Mouse (Mus musculus) myocyte (in vitro differentiated cells): ENCODE measurements at regions not wholly inside any gene's neighbourhood (a gene's known extent, or its start where the extent isn't known, plus 50 kb on each side); places are given as distances from the start of the nearest gene placed in this dataset.
A peak's percentile ranks its signal among the peaks of the same experiment; 100 is the strongest.

Source experiments
- H3K27me3 ChIP-seq: one replicate; pipeline ENCODE4 v1.6.1; 2011; ENCODE audit not compliant: control insufficient read depth, insufficient read depth, insufficient read length
- H3K36me3 ChIP-seq: one replicate; pipeline ENCODE4 v1.6.1; 2011; ENCODE audit not compliant: control insufficient read depth, insufficient read depth
- H3K4me2 ChIP-seq: one replicate; pipeline ENCODE4 v1.6.1; 2011; ENCODE audit warnings: low read depth, control low read depth
- H3K4me3 ChIP-seq: one replicate; pipeline ENCODE4 v1.5.1; 2011; ENCODE audit warnings: mild to moderate bottlenecking, control low read depth, moderate library complexity
- H3K79me2 ChIP-seq: one replicate; pipeline ENCODE4 v1.6.1; 2011; ENCODE audit not compliant: control insufficient read depth, insufficient read depth
- H3ac ChIP-seq: one replicate; pipeline ENCODE4 v1.6.1; 2011; ENCODE audit not compliant: control insufficient read depth, insufficient read length
- CEBPB ChIP-seq: IDR thresholded peaks from 2 replicates; pipeline ENCODE4 v1.6.1; 2011; ENCODE audit warnings: mild to moderate bottlenecking, moderate library complexity; ENCODE audit not compliant: poor library complexity, insufficient read depth, severe bottlenecking
- E2F4 ChIP-seq: IDR thresholded peaks from one replicate; pipeline ENCODE4 v1.6.1; 2011; ENCODE audit warnings: mild to moderate bottlenecking, control low read depth, moderate library complexity; ENCODE audit not compliant: insufficient read depth
- MAX ChIP-seq: IDR thresholded peaks from one replicate; pipeline ENCODE4 v1.6.1; 2011; ENCODE audit warnings: low read depth, mild to moderate bottlenecking, control low read depth
- MYOD1 ChIP-seq, 3 experiments: IDR thresholded peaks; one replicate each; pipeline ENCODE4 v1.6.1; 2011; ENCODE audit warnings: control low read depth in 2 of 3, low read depth in 2 of 3, mild to moderate bottlenecking in 2 of 3, moderate library complexity in 1 of 3; ENCODE audit not compliant: insufficient read length in 2 of 3, control insufficient read depth in 1 of 3
- MYOG ChIP-seq, 3 experiments: IDR thresholded peaks; one replicate each; pipeline ENCODE4 v1.6.1; 2011; ENCODE audit warnings: control low read depth in 2 of 3, low read depth in 2 of 3, mild to moderate bottlenecking in 2 of 3; ENCODE audit not compliant: insufficient read length in 2 of 3, control insufficient read depth in 1 of 3, insufficient read depth in 1 of 3
- POLR2A ChIP-seq: IDR thresholded peaks from one replicate; pipeline ENCODE4 v1.6.1; 2011; ENCODE audit warnings: low read depth, mild to moderate bottlenecking, control low read depth, moderate library complexity; ENCODE audit not compliant: insufficient read length
- POLR2AphosphoS2 ChIP-seq: IDR thresholded peaks from one replicate; pipeline ENCODE4 v1.6.1; 2011; ENCODE audit warnings: low read depth, control low read depth; ENCODE audit not compliant: insufficient read length
- REST ChIP-seq: IDR thresholded peaks from one replicate; pipeline ENCODE4 v1.6.1; 2011; ENCODE audit warnings: mild to moderate bottlenecking, control low read depth, moderate library complexity; ENCODE audit not compliant: insufficient read depth, insufficient read length
- SRF ChIP-seq: IDR thresholded peaks from one replicate; pipeline ENCODE4 v1.6.1; 2011; ENCODE audit warnings: low read depth; ENCODE audit not compliant: control insufficient read depth, insufficient read length
- TCF12 ChIP-seq: IDR thresholded peaks from one replicate; pipeline ENCODE4 v1.6.1; 2011; ENCODE audit warnings: mild to moderate bottlenecking, control low read depth; ENCODE audit not compliant: poor library complexity, insufficient read depth, severe bottlenecking
- TCF3 ChIP-seq: IDR thresholded peaks from one replicate; pipeline ENCODE4 v1.6.1; 2011; ENCODE audit warnings: low read depth, control low read depth; ENCODE audit not compliant: insufficient read length
- USF1 ChIP-seq: IDR thresholded peaks from one replicate; pipeline ENCODE4 v1.6.1; 2011; ENCODE audit warnings: low read depth, mild to moderate bottlenecking, control low read depth, moderate library complexity

- Histone ChIP-seq H3K27me3 (no peaks in the 10 kb centered on the region), H3K4me3 (no peak overlapping the region), H3K79me2 (no peaks in the 10 kb centered on the region), H3ac (no peak overlapping the region), H3K36me3 (no peaks in the 10 kb centered on the region), H3K4me2 (peak overlapping the region; percentile 14)
- TF ChIP-seq CEBPB (peak; percentile 7; the same call in 1 of the 2 replicates), MYOD1 (IDR thresholded peaks at IDR 0.05; ENCODE audit: control insufficient read depth in 1 of 3, insufficient read length in 2 of 3, low read depth in 2 of 3) (no peak)
Measured at GRCm38 (mm10) chr1:156995180-156995951, 55.9 kb upstream of the Ralgps2 start.

GRCm38 (mm10) chr1:156994644-156995016 is 55.2 kb upstream of the Ralgps2 start:
- Histone ChIP-seq H3ac (no peak overlapping the region), H3K79me2 (no peaks in the 10 kb centered on the region), H3K36me3 (no peaks in the 10 kb centered on the region), H3K4me2 (peak overlapping the region; percentile 14), H3K27me3 (no peaks in the 10 kb centered on the region), H3K4me3 (no peak overlapping the region)
- TF ChIP-seq USF1 (no peak), MAX (no peak), SRF (no peak), E2F4 (no peak), REST (no peak), MYOG (IDR thresholded peaks at IDR 0.05; ENCODE audit: control insufficient read depth in 1 of 3, insufficient read depth in 1 of 3, insufficient read length in 2 of 3, low read depth in 2 of 3) (no peak), CEBPB (no peak), MYOD1 (IDR thresholded peaks at IDR 0.05; ENCODE audit: control insufficient read depth in 1 of 3, insufficient read length in 2 of 3, low read depth in 2 of 3) (no peak), TCF3 (no peak), TCF12 (no peak), POLR2A (no peak), POLR2AphosphoS2 (no peak)

- Histone ChIP-seq H3K4me2 (no peak overlapping the region), H3K36me3 (no peaks in the 10 kb centered on the region), H3K27me3 (no peaks in the 10 kb centered on the region), H3K4me3 (no peak overlapping the region), H3K79me2 (no peaks in the 10 kb centered on the region), H3ac (no peak overlapping the region)
- TF ChIP-seq SRF: no peak
- TF ChIP-seq TCF12: no peak
- no peak for TF ChIP-seq TCF3
- no peak for TF ChIP-seq E2F4
- no peak for TF ChIP-seq POLR2AphosphoS2
- no peak for TF ChIP-seq POLR2A
- TF ChIP-seq MYOD1 (IDR thresholded peaks at IDR 0.05; ENCODE audit: control insufficient read depth in 1 of 3, insufficient read length in 2 of 3, low read depth in 2 of 3): no peak
Measured at GRCm38 (mm10) chr1:156994005-156994643, 54.7 kb upstream of the Ralgps2 start.

- Histone ChIP-seq H3K79me2 (no peaks in the 10 kb centered on the region), H3K4me3 (no peak overlapping the region), H3K27me3 (no peaks in the 10 kb centered on the region), H3ac (no peak overlapping the region), H3K4me2 (no peak overlapping the region), H3K36me3 (no peaks in the 10 kb centered on the region)
- TF ChIP-seq POLR2A: no peak
- TF ChIP-seq E2F4: no peak
- TF ChIP-seq CEBPB: no peak
- no peak for TF ChIP-seq TCF3
- no peak for TF ChIP-seq MAX
- no peak for TF ChIP-seq MYOD1 (IDR thresholded peaks at IDR 0.05; ENCODE audit: control insufficient read depth in 1 of 3, insufficient read length in 2 of 3, low read depth in 2 of 3)
- no peak for TF ChIP-seq MYOG (IDR thresholded peaks at IDR 0.05; ENCODE audit: control insufficient read depth in 1 of 3, insufficient read depth in 1 of 3, insufficient read length in 2 of 3, low read depth in 2 of 3)
- TF ChIP-seq TCF12: no peak
- TF ChIP-seq SRF: no peak
- TF ChIP-seq REST: no peak
- TF ChIP-seq USF1: no peak
- TF ChIP-seq POLR2AphosphoS2: no peak
Measured at GRCm38 (mm10) chr1:156993105-156993504, 53.7 kb upstream of the Ralgps2 start.

- H3K4me2 ChIP-seq: no peak overlapping the region
Measured at GRCm38 (mm10) chr1:156992536-156992935, 53.1 kb upstream of the Ralgps2 start.

More at GRCm38 (mm10) chr1:156992536-156992935, 53.1 kb upstream of the Ralgps2 start:
- Histone ChIP-seq H3K27me3 (no peaks in the 10 kb centered on the region), H3K79me2 (no peaks in the 10 kb centered on the region), H3ac (no peak overlapping the region), H3K4me3 (no peak overlapping the region), H3K36me3 (no peaks in the 10 kb centered on the region)
- no peak for TF ChIP-seq SRF
- no peak for TF ChIP-seq TCF12
- no peak for TF ChIP-seq MYOG (IDR thresholded peaks at IDR 0.05; ENCODE audit: control insufficient read depth in 1 of 3, insufficient read depth in 1 of 3, insufficient read length in 2 of 3, low read depth in 2 of 3)
- TF ChIP-seq POLR2A: no peak
- TF ChIP-seq POLR2AphosphoS2: no peak
- no peak for TF ChIP-seq REST
- TF ChIP-seq USF1: no peak
- no peak for TF ChIP-seq TCF3
- TF ChIP-seq MAX: no peak
- TF ChIP-seq MYOD1 (IDR thresholded peaks at IDR 0.05; ENCODE audit: control insufficient read depth in 1 of 3, insufficient read length in 2 of 3, low read depth in 2 of 3): no peak
